Mouse (Mus musculus): ENCODE data around the gene Sh2b1.

DNA sequence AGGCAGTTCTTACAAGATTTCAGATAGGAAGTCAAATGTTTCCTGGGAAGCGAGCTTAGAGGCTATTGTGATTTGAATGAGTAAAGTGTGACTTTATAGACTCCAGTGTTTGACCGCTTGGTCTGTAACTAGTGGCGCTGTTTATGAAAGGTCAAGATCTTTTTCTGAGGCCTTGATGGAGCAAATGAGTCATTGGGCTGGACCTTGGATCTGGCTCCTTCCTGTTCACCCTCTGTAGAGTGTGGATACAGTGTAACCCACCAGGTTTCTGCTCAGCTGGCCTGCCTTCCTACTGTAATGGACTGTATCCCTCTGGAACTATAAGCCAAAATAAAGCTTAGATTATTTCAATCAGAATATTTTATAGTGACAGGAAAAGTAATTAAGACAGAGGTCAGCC, 36.1 kb upstream of the Sh2b1 start:
- TF ChIP-seq GATA1 (IDR thresholded peaks at IDR 0.05; ENCODE audit: low read length) (no peak), TAL1 (IDR thresholded peaks at IDR 0.05; ENCODE audit: low read length) (no peak)

Data from erythroblast, embryonic 14.5 days (primary cell).